Mouse (Mus musculus) lung, postnatal 0 days (tissue): Measurements from ENCODE around the gene Rbms2. TPM values are rescaled to one million over a fixed set of nuclear protein-coding genes. Genes with fewer than 3 reads are reported as not detected.
A peak's percentile ranks its signal among the peaks of the same experiment; 100 is the strongest.

ENCODE experiments used
- ATAC-seq: fragments of 200-750 bp; cut with Nextera tagmentation; 2 replicates; pipeline ENCODE4 v1.8.0; 2017; ENCODE audit warnings: moderate library complexity
- DNase-seq: peaks from one replicate; pipeline ENCODE4 v3.0.0-alpha.2; 2016; ENCODE audit warnings: low spot score
- H3K27ac ChIP-seq: fragments of 300-500 bp; sonication (generic); 2 replicates; pipeline ENCODE4 v1.5.1; 2014; ENCODE audit warnings: antibody characterized with exemption, mild to moderate bottlenecking, low read length, mixed read lengths
- H3K27me3 ChIP-seq: fragments of 300-500 bp; sonication (generic); replicated peaks from 2 replicates; pipeline ENCODE4 v1.6.1; 2014; ENCODE audit warnings: low read length, mixed read lengths; ENCODE audit not compliant: insufficient read depth
- H3K36me3 ChIP-seq: fragments of 300-500 bp; sonication (generic); 2 replicates; pipeline ENCODE4 v1.6.1; 2014; ENCODE audit warnings: low read length, mixed read lengths; ENCODE audit not compliant: insufficient read depth
- H3K4me1 ChIP-seq: fragments of 300-500 bp; sonication (generic); 2 replicates; pipeline ENCODE4 v1.6.1; 2014; ENCODE audit warnings: antibody characterized with exemption, low read depth, low read length, mixed read lengths; ENCODE audit not compliant: insufficient read depth
- H3K4me2 ChIP-seq: fragments of 300-500 bp; sonication (generic); replicated peaks from 2 replicates; pipeline ENCODE4 v1.6.1; 2014; ENCODE audit warnings: low read depth, mild to moderate bottlenecking, low read length, moderate library complexity, mixed read lengths
- H3K4me3 ChIP-seq: fragments of 300-500 bp; sonication (generic); 2 replicates; pipeline ENCODE4 v1.5.1; 2014; ENCODE audit warnings: low read depth, low read length
- H3K9ac ChIP-seq: fragments of 300-500 bp; sonication (generic); replicated peaks from 2 replicates; pipeline ENCODE4 v1.6.1; 2014; ENCODE audit warnings: low read depth, mild to moderate bottlenecking
- H3K9me3 ChIP-seq: fragments of 300-500 bp; sonication (generic); 2 replicates; pipeline ENCODE4 v1.6.1; 2016; ENCODE audit warnings: low read length, mixed read lengths
- CTCF ChIP-seq: IDR thresholded peaks from 2 replicates; pipeline ENCODE4 v1.5.1; 2016; ENCODE audit warnings: antibody characterized with exemption, mild to moderate bottlenecking
- EP300 ChIP-seq: IDR thresholded peaks from 2 replicates; pipeline ENCODE4 v1.6.1; 2016; ENCODE audit warnings: antibody characterized with exemption, mild to moderate bottlenecking, control low read depth
- WGBS: fragments of 180-500 bp; shearing (Covaris S2); extraction: QIAGEN DNeasy Blood & Tissue Kit; methylation state at CpG from one replicate; pipeline ENCODE4 v1.1.7; 2014; 5-methylcytosine and 5-hydroxymethylcytosine counted together
- polyA plus RNA-seq: library from polyadenylated mRNA; unstranded; fragments of >200 nt; fragmentation: Nextera tagmentation; extraction: Ambion mirVana; gene quantifications from 2 replicates; pipeline ENCODE4 v1.2.1, GENCODE M21; 2015

Gene Rbms2
- polyA plus RNA-seq, 1 experiment from 2014 or later, result 28.3 TPM

DNA sequence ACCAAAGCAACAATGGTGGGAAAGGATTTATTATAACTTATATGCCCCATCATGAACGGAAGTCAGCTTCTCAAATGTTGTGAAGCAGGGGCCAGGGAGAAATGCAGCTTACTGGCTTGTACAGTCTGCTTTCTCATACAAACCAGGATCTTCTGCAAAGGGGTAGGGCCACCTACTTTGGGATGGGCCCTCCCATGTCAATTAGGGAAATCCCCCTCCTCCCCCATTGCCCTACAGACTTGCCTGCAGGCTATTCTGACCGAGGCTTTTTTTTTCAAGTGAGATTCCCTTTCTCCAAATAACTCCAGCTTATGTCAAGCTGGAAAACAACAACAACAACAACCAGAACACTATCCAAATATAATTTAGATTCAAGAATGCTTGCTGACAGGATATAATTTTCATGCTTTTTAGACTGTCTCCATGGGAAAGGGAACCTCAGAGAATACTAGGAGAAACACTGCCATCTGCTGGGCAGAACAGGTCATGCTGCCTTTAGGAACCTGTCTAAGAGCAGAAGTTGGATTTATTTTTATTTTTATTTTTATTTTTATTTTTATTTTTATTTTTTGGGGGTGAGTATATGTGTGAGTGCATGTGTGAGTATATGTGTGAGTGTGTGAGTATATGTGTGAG is 8.3 kb upstream of the Rbms2 start:
- no peak overlapping the region for H3K27ac ChIP-seq
- no peaks in the 10 kb centered on the region for H3K9me3 ChIP-seq
- TF ChIP-seq CTCF (peak; percentile 81), EP300 (no peak)
- no peaks in the 10 kb centered on the region for H3K36me3 ChIP-seq
- no peak overlapping the region for H3K4me3 ChIP-seq
- DNase-seq (peak; percentile 84), ATAC-seq (no peak)
- H3K9ac ChIP-seq, result no peak overlapping the region
- H3K27me3 ChIP-seq, result no peaks in the 10 kb centered on the region
- H3K4me1 ChIP-seq, result no peaks in the 10 kb centered on the region
- no peak overlapping the region for H3K4me2 ChIP-seq
- 48% methylated on average over 2 of the region's 2 CpGs for WGBS

DNA sequence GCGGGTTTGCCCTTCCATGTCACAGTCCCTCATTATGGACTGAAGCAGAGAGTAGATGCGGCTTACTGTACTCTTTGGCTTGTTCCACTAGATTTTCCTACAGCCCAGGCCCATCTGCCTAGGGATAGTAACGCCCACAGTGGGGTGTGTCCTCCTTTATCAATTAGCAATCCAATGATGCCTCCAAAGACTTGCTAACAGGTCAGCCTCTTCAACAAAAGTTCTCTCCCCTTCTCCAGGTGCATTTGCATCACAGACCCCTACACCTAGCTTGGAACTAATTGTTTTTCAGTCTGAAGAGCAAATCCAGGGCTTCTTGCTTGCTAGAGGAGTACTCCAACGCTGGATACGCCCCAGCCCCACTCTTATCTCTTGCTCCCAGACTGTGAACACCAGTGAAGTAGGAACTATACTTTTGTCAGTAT is 7.1 kb upstream of the Rbms2 start:
- Histone ChIP-seq H3K9ac (no peak overlapping the region), H3K27ac (no peak overlapping the region), H3K36me3 (no peaks in the 10 kb centered on the region), H3K9me3 (no peaks in the 10 kb centered on the region), H3K4me1 (no peaks in the 10 kb centered on the region), H3K4me2 (no peak overlapping the region), H3K27me3 (no peaks in the 10 kb centered on the region), H3K4me3 (no peak overlapping the region)
- TF ChIP-seq EP300, result no peak
- no peak for TF ChIP-seq CTCF
- 65% methylated on average over 5 of the region's 5 CpGs for WGBS
- ATAC-seq, result no peak
- no peak for DNase-seq

DNA sequence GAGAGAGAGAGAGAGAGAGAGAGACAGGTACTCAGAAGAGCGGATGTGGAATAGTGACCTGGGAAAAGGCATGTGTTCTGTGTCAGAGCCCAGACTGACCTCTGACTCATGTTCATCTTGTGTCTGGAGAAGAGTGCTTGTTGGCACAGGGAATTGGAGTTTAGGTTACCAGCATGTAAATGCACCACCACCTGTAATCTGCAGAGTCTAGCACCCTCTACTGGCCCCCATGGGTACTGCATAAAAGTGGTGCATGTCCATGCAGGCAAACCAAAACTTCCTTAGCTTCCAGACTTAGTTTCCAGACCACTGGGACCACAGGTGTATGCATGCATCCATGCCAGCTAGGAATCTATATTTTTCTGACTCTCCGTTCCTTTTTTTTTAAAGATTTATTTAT is 5.9 kb upstream of the Rbms2 start:
- TF ChIP-seq CTCF (peak; percentile 98), EP300 (no peak)
- H3K4me2 ChIP-seq, result no peak overlapping the region
- H3K9ac ChIP-seq, result no peak overlapping the region
- no peak overlapping the region for H3K4me3 ChIP-seq
- H3K4me1 ChIP-seq, result no peaks in the 10 kb centered on the region
- ATAC-seq (peak; percentile 88), DNase-seq (peak; percentile 94)
- WGBS, result 43% methylated on average over 2 of the region's 2 CpGs
- no peak overlapping the region for H3K27ac ChIP-seq
- H3K9me3 ChIP-seq, result no peaks in the 10 kb centered on the region
- no peaks in the 10 kb centered on the region for H3K27me3 ChIP-seq
- no peaks in the 10 kb centered on the region for H3K36me3 ChIP-seq

DNA sequence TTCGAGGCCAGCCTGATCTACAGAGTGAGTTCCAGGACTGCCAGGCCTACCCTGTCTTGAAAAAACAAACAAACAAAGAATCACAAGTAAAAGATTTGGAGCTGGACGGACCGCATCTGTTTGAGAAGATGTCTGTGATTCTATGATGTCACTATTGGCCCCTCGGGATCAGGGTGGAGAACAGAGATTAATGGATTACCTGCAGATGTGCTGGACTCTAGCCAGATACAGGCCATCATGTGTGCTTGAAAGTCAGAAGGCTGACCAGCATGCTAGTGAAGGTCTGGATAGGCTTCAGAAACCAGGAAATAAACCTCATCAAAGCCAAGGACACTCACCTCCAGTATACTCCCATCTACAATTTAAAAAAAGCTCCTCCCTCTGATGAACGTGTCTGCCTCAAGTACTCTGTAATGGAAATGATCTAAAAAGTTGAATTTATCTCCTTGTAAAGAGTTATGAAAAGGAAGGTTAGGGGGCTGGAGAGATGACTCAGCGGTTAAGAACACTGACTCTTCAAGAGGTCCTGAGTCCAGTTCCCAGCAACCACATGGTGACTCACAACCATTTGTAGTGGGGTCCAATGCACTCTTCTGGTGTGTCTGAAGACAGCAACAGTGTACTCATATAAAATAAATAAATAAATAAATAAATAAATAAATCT is 5.3 kb upstream of the Rbms2 start:
- whole genome bisulfite sequencing, result 60% methylated on average over 6 of the region's 6 CpGs
- H3K4me2 ChIP-seq, result no peak overlapping the region
- H3K27me3 ChIP-seq, result no peaks in the 10 kb centered on the region
- peak; percentile 42 for DNase-seq
- H3K4me1 ChIP-seq, result no peaks in the 10 kb centered on the region
- no peak for TF ChIP-seq EP300
- no peak overlapping the region for H3K9ac ChIP-seq
- H3K4me3 ChIP-seq, result no peak overlapping the region
- H3K9me3 ChIP-seq, result no peaks in the 10 kb centered on the region
- no peaks in the 10 kb centered on the region for H3K36me3 ChIP-seq
- ATAC-seq, result peak; percentile 43; the same call in 1 of the 2 replicates
- H3K27ac ChIP-seq, result no peak overlapping the region

DNA sequence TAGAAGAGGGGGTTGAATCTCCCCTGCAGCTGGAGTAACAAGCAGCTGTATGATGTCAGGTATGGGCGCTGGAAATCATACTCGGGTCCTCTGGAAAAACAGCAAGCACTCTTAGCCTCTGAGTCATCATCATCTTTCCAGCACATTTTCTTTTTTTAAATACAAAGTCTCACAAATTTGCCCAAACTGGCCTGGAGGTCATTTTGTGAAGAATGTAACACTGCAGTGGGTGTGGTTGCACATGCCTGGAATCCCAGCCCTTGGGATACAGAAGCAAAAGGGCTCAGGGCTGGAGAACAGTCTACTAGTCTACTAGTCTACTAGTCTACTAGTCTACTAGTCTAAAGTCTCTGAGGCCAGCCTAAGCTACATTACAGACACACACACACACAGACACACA is 4.2 kb upstream of the Rbms2 start:
- H3K27me3 ChIP-seq, result no peaks in the 10 kb centered on the region

DNA sequence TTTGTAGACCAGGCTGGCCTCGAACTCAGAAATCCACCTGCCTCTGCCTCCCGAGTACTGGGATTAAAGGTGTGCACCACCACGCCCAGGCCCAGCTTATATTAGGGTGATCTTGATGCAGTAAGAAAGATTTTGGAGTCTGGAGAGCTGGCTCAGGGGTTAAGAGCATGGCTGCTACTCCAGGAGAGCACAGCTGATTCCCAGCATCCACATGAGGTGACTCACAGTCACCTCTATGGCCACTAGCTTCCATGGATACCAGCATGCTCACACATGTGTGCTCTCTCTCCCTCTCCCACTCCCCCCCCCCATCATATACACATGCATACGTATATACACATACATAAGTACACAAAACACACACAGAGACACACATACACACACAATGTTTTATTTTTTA is 2.8 kb downstream of the Rbms2 start:
- no peak overlapping the region for H3K4me2 ChIP-seq
- no peak overlapping the region for H3K4me3 ChIP-seq
- H3K9me3 ChIP-seq, result no peaks in the 10 kb centered on the region
- TF ChIP-seq CTCF, result no peak
- no peak for TF ChIP-seq EP300
- no peaks in the 10 kb centered on the region for H3K27me3 ChIP-seq
- no peak overlapping the region for H3K27ac ChIP-seq
- H3K4me1 ChIP-seq, result peaks cover 7% of the 10 kb centered on the region; the same call in 1 of the 2 replicates
- ATAC-seq (no peak), DNase-seq (no peak)
- no peak overlapping the region for H3K9ac ChIP-seq
- WGBS, result 80% methylated on average over 4 of the region's 4 CpGs
- no peaks in the 10 kb centered on the region for H3K36me3 ChIP-seq

More for the DNA sequence above, 4.2 kb upstream of the Rbms2 start:
- Histone ChIP-seq H3K27ac (no peak overlapping the region), H3K4me2 (no peak overlapping the region), H3K9ac (no peak overlapping the region), H3K9me3 (no peaks in the 10 kb centered on the region), H3K36me3 (no peaks in the 10 kb centered on the region), H3K4me1 (no peaks in the 10 kb centered on the region), H3K4me3 (no peak overlapping the region)
- 64% methylated on average over 2 of the region's 2 CpGs for WGBS
- ATAC-seq (no peak), DNase-seq (peak; percentile 24)
- TF ChIP-seq EP300, result no peak
- no peak for TF ChIP-seq CTCF
